Mouse (Mus musculus): ENCODE measurements around the gene Ptk7.
A peak's percentile ranks its signal among the peaks of the same experiment; 100 is the strongest.

Ptk7 gene

GRCm38 (mm10) chr17:46628791-46629684 is at the start of gene Ptk7:
Gene Ptk7 (minus strand): TSS chr17:46629504.
- DNase-seq (ENCODE audit: low read depth, low spot score), result peak; percentile 57

GRCm38 (mm10) chr17:46678911-46679310 is 49.6 kb upstream of the Ptk7 start:
- DNase-seq (ENCODE audit: low read depth, low spot score), result no peak

GRCm38 (mm10) chr17:46678416-46678815 is 49.1 kb upstream of the Ptk7 start, which contains the start of gene Mea1:
Gene Mea1 (plus strand): TSS chr17:46678793.
- DNase-seq (ENCODE audit: low read depth, low spot score), result no peak

- DNase-seq (ENCODE audit: low read depth, low spot score), result no peak
These were observed 45.4 kb upstream of the Ptk7 start for GRCm38 (mm10) chr17:46674530-46675283.

- peak; percentile 76 for DNase-seq (ENCODE audit: low read depth, low spot score)
These were observed 44.7 kb upstream of the Ptk7 start, which contains the start of gene Rrp36 for GRCm38 (mm10) chr17:46673850-46674529. Gene Rrp36 (minus strand): TSS chr17:46674352.

GRCm38 (mm10) chr17:46669911-46670310 is 40.6 kb upstream of the Ptk7 start:
- DNase-seq (ENCODE audit: low read depth, low spot score), result no peak

GRCm38 (mm10) chr17:46667712-46668111 is 38.4 kb upstream of the Ptk7 start:
- DNase-seq (ENCODE audit: low read depth, low spot score), result no peak

- DNase-seq (ENCODE audit: low read depth, low spot score), result no peak
These were observed 33.4 kb upstream of the Ptk7 start for GRCm38 (mm10) chr17:46662730-46663129.

GRCm38 (mm10) chr17:46661981-46662380 is 32.7 kb upstream of the Ptk7 start:
- no peak for DNase-seq (ENCODE audit: low read depth, low spot score)

GRCm38 (mm10) chr17:46661351-46661750 is 32.0 kb upstream of the Ptk7 start:
- DNase-seq (ENCODE audit: low read depth, low spot score), result no peak

GRCm38 (mm10) chr17:46656054-46656453 is 26.8 kb upstream of the Ptk7 start:
- DNase-seq (ENCODE audit: low read depth, low spot score), result no peak

GRCm38 (mm10) chr17:46651755-46652547 is 22.6 kb upstream of the Ptk7 start:
- DNase-seq (ENCODE audit: low read depth, low spot score), result no peak

GRCm38 (mm10) chr17:46651292-46651691 is 22.0 kb upstream of the Ptk7 start:
- DNase-seq (ENCODE audit: low read depth, low spot score), result no peak

GRCm38 (mm10) chr17:46650232-46651031 is 21.1 kb upstream of the Ptk7 start, which contains the start of gene Cul7:
Gene Cul7 (plus strand): TSS chr17:46650337.
- peak; percentile 83 for DNase-seq (ENCODE audit: low read depth, low spot score)

GRCm38 (mm10) chr17:46649811-46650210 is 20.5 kb upstream of the Ptk7 start:
- DNase-seq (ENCODE audit: low read depth, low spot score), result no peak

- no peak for DNase-seq (ENCODE audit: low read depth, low spot score)
These were observed 19.1 kb upstream of the Ptk7 start for GRCm38 (mm10) chr17:46648436-46648835.

- DNase-seq (ENCODE audit: low read depth, low spot score), result no peak
These were observed 18.0 kb upstream of the Ptk7 start for GRCm38 (mm10) chr17:46647279-46647678.

GRCm38 (mm10) chr17:46646322-46646662 is 17.0 kb upstream of the Ptk7 start:
- DNase-seq (ENCODE audit: low read depth, low spot score), result no peak

GRCm38 (mm10) chr17:46645561-46646321 is 16.4 kb upstream of the Ptk7 start, which contains the start of the genes Klc4 and Mrpl2:
Gene Klc4 (minus strand): TSS chr17:46646022.
Gene Mrpl2 (plus strand): TSS chr17:46646229.
- peak; percentile 98 for DNase-seq (ENCODE audit: low read depth, low spot score)
